Mouse (Mus musculus) kidney, embryonic 16.5 days (tissue): ENCODE data around the gene Adnp. TPM values are rescaled to one million over a fixed set of nuclear protein-coding genes. Genes with fewer than 3 reads are reported as not detected.

Experiments
- ATAC-seq: fragments of 200-750 bp; cut with Nextera tagmentation; 2 replicates; pipeline ENCODE4 v1.8.0; 2017; ENCODE audit warnings: moderate TSS enrichment; ENCODE audit not compliant: low FRiP score, low TSS enrichment
- H3K27ac ChIP-seq: fragments of 300-500 bp; sonication (generic); 2 replicates; pipeline ENCODE4 v1.5.1; 2014; ENCODE audit warnings: low read length
- H3K27me3 ChIP-seq: fragments of 300-500 bp; sonication (generic); 2 replicates; pipeline ENCODE4 v1.6.1; 2014; ENCODE audit warnings: low read length, control low read depth, mixed read lengths; ENCODE audit not compliant: insufficient read depth
- H3K36me3 ChIP-seq: fragments of 300-500 bp; sonication (generic); 2 replicates; pipeline ENCODE4 v1.6.1; 2014; ENCODE audit warnings: low read length, control low read depth, mixed read lengths; ENCODE audit not compliant: insufficient read depth
- H3K4me1 ChIP-seq: fragments of 300-500 bp; sonication (generic); 2 replicates; pipeline ENCODE4 v1.6.1; 2014; ENCODE audit warnings: low read length, control low read depth, mixed read lengths; ENCODE audit not compliant: insufficient read depth
- H3K4me2 ChIP-seq: fragments of 300-500 bp; sonication (generic); replicated peaks from 2 replicates; pipeline ENCODE4 v1.6.1; 2014; ENCODE audit warnings: low read depth, low read length
- H3K4me3 ChIP-seq: fragments of 300-500 bp; sonication (generic); 2 replicates; pipeline ENCODE4 v1.5.1; 2014; ENCODE audit warnings: mild to moderate bottlenecking, low read length
- H3K9ac ChIP-seq: fragments of 300-500 bp; sonication (generic); replicated peaks from 2 replicates; pipeline ENCODE4 v1.6.1; 2014; ENCODE audit warnings: low read length
- H3K9me3 ChIP-seq: fragments of 300-500 bp; sonication (generic); 2 replicates; pipeline ENCODE4 v1.6.1; 2016; ENCODE audit warnings: low read length, control low read depth
- WGBS: fragments of 180-500 bp; shearing (Covaris S2); extraction: QIAGEN DNeasy Blood & Tissue Kit; methylation state at CpG from one replicate; pipeline ENCODE4 v1.1.7; 2014; 5-methylcytosine and 5-hydroxymethylcytosine counted together
- polyA plus RNA-seq: library from polyadenylated mRNA; unstranded; fragments of >200 nt; fragmentation: Nextera tagmentation; extraction: Ambion mirVana; gene quantifications from 2 replicates; pipeline ENCODE4 v1.2.1, GENCODE M21; 2015

Gene Adnp
- polyA plus RNA-seq, 1 experiment from 2014 or later: 1.3 TPM

GRCm38 (mm10) chr2:168207883-168208282, 971 bp upstream of the Adnp start:
- Histone ChIP-seq H3K27ac (peak overlapping the region; percentile 98), H3K27me3 (no peaks in the 10 kb centered on the region), H3K9me3 (no peaks in the 10 kb centered on the region), H3K36me3 (peaks cover 45% of the 10 kb centered on the region), H3K4me1 (peaks cover 19% of the 10 kb centered on the region), H3K9ac (no peak overlapping the region), H3K4me2 (no peak overlapping the region), H3K4me3 (no peak overlapping the region)
- no peak for ATAC-seq
- WGBS: 94% methylated on average over 3 of the region's 3 CpGs

GRCm38 (mm10) chr2:168205681-168206631, 956 bp downstream of the Adnp start:
- Histone ChIP-seq H3K4me2 (peak overlapping the region; percentile 62), H3K36me3 (peaks cover 32% of the 10 kb centered on the region), H3K9me3 (no peaks in the 10 kb centered on the region), H3K4me1 (peaks cover 21% of the 10 kb centered on the region), H3K27me3 (no peaks in the 10 kb centered on the region), H3K4me3 (peak overlapping the region; percentile 85), H3K27ac (peak overlapping the region; percentile 98), H3K9ac (peak overlapping the region; percentile 100)
- WGBS: 0% methylated on average over 40 of the region's 49 CpGs
- ATAC-seq: peak; percentile 4; the same call in 1 of the 2 replicates

- peak overlapping the region; percentile 100 for H3K9ac ChIP-seq
- peak; percentile 52; the same call in 1 of the 2 replicates for ATAC-seq
- peaks cover 26% of the 10 kb centered on the region for H3K36me3 ChIP-seq
- peaks cover 28% of the 10 kb centered on the region for H3K4me1 ChIP-seq
- H3K27me3 ChIP-seq: no peaks in the 10 kb centered on the region
- WGBS: 3% methylated on average over 6 of the region's 6 CpGs
- H3K9me3 ChIP-seq: no peaks in the 10 kb centered on the region
- H3K4me2 ChIP-seq: peak overlapping the region; percentile 62
- H3K27ac ChIP-seq: peak overlapping the region; percentile 98
- peak overlapping the region; percentile 85 for H3K4me3 ChIP-seq
Observed at GRCm38 (mm10) chr2:168205265-168205664, 1.6 kb downstream of the Adnp start.

- no peak overlapping the region for H3K27ac ChIP-seq
- 77% methylated on average over 8 of the region's 8 CpGs for WGBS
- no peaks in the 10 kb centered on the region for H3K9me3 ChIP-seq
- peak overlapping the region; percentile 100 for H3K9ac ChIP-seq
- H3K4me2 ChIP-seq: peak overlapping the region; percentile 62
- no peak for ATAC-seq
- H3K27me3 ChIP-seq: no peaks in the 10 kb centered on the region
- H3K4me1 ChIP-seq: peaks cover 34% of the 10 kb centered on the region
- H3K36me3 ChIP-seq: peaks cover 23% of the 10 kb centered on the region
- peak overlapping the region; percentile 85 for H3K4me3 ChIP-seq
Observed at GRCm38 (mm10) chr2:168204476-168204999, 2.4 kb downstream of the Adnp start.

- Histone ChIP-seq H3K27me3 (no peaks in the 10 kb centered on the region), H3K4me2 (no peak overlapping the region), H3K27ac (no peak overlapping the region), H3K36me3 (peaks cover 22% of the 10 kb centered on the region), H3K9me3 (no peaks in the 10 kb centered on the region), H3K4me1 (peaks cover 52% of the 10 kb centered on the region), H3K4me3 (no peak overlapping the region), H3K9ac (no peak overlapping the region)
- WGBS: 75% methylated on average over 4 of the region's 5 CpGs
- ATAC-seq: no peak
Observed at GRCm38 (mm10) chr2:168200014-168200691, 6.8 kb downstream of the Adnp start.

- Histone ChIP-seq H3K4me1 (peaks cover 52% of the 10 kb centered on the region), H3K27ac (no peak overlapping the region), H3K9ac (no peak overlapping the region), H3K9me3 (no peaks in the 10 kb centered on the region), H3K4me2 (no peak overlapping the region), H3K36me3 (peaks cover 19% of the 10 kb centered on the region), H3K4me3 (no peak overlapping the region), H3K27me3 (no peaks in the 10 kb centered on the region)
- 83% methylated on average over 4 of the region's 4 CpGs for WGBS
- no peak for ATAC-seq
Observed at GRCm38 (mm10) chr2:168199476-168199875, 7.4 kb downstream of the Adnp start.

GRCm38 (mm10) chr2:168198421-168198820, 8.5 kb downstream of the Adnp start:
- ATAC-seq: no peak
- Histone ChIP-seq H3K4me3 (no peak overlapping the region), H3K27me3 (no peaks in the 10 kb centered on the region), H3K4me1 (peaks cover 47% of the 10 kb centered on the region), H3K27ac (no peak overlapping the region), H3K9me3 (no peaks in the 10 kb centered on the region), H3K4me2 (no peak overlapping the region), H3K36me3 (peaks cover 14% of the 10 kb centered on the region), H3K9ac (no peak overlapping the region)
- 91% methylated on average over 1 of the region's 1 CpGs for WGBS

- H3K4me1 ChIP-seq: peaks cover 51% of the 10 kb centered on the region
- no peaks in the 10 kb centered on the region for H3K9me3 ChIP-seq
- H3K27ac ChIP-seq: no peak overlapping the region
- WGBS: 49% methylated on average over 2 of the region's 2 CpGs
- no peak overlapping the region for H3K9ac ChIP-seq
- H3K27me3 ChIP-seq: no peaks in the 10 kb centered on the region
- no peak for ATAC-seq
- no peak overlapping the region for H3K4me3 ChIP-seq
- peaks cover 9% of the 10 kb centered on the region for H3K36me3 ChIP-seq
- no peak overlapping the region for H3K4me2 ChIP-seq
Observed at GRCm38 (mm10) chr2:168195721-168196120, 11.2 kb downstream of the Adnp start.

- Histone ChIP-seq H3K4me1 (peaks cover 45% of the 10 kb centered on the region), H3K27me3 (no peaks in the 10 kb centered on the region), H3K36me3 (peaks cover 12% of the 10 kb centered on the region; the same call in 1 of the 2 replicates), H3K4me3 (no peak overlapping the region), H3K27ac (no peak overlapping the region), H3K9me3 (no peaks in the 10 kb centered on the region), H3K9ac (no peak overlapping the region), H3K4me2 (no peak overlapping the region)
- no peak for ATAC-seq
- WGBS: 74% methylated on average over 2 of the region's 2 CpGs
Observed at GRCm38 (mm10) chr2:168193685-168194084, 13.2 kb downstream of the Adnp start.
